Mouse (Mus musculus) megakaryocyte, embryonic 14.5 days (primary cell): ENCODE measurements around the gene Arfip1.

Experiments used
- FLI1 ChIP-seq: IDR thresholded peaks from 2 replicates; pipeline ENCODE4 v1.6.1; 2012; ENCODE audit warnings: low read length, inconsistent platforms, mixed read lengths
- GATA1 ChIP-seq: IDR thresholded peaks from 3 replicates; pipeline ENCODE4 v1.6.1; 2012; ENCODE audit warnings: mixed read lengths, low read length, inconsistent platforms, borderline replicate concordance

DNA sequence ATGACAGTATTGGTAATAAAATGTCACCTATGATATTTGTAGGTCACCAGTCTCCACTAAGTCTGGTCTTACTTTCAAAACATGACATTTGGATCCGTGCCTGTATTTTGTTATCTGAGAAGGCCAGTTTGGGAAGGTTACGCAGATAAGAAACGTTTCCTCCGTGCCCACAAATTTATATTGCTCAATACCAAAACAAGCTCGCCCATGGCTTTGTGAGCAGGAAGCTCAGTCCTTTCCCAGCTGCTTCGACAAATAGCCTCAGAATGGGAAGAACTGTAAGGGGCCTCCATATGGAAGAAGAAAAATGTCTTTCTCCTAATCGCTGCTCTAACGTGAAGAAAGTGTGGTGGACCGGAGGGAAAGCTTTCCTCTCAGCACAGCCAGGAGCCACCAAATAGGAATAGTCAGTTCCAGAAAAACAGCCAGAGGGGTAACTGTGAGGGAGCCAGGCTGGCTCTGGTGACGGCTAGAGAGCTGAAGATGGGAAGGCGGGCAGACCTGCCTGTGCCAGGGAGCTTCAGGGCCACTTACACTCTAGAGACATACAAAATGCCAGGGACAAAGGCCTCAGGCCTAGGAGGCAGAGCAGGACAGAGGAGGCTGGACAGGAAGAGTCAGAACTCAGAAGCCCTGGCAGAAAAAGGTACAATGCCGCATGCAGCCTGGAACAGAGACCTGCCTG, 126.5 kb downstream of the Arfip1 start:
- TF ChIP-seq GATA1 (no peak), FLI1 (no peak)
